Mouse (Mus musculus): ENCODE results near the gene Nhlh1.

DNA sequence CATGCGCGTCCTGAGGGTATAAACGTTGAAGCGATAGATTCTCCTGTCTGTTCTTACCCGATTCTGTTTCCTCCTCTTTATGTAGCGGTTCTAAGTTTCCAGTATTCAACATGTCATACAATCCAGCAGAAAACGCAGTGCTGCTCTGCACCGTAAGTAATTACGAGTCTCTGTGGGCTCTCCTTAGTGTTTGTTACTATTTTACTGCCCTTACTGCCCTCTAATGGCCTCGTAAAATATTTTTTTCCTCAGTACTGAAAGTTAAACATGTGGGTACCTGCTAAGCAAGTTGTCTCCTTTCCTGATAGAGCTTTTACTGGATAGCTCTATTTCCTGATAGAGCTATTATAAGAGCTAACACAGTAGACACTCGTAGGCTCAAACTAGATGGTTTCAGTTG is 47.7 kb upstream of the Nhlh1 start:
- TF ChIP-seq CTCF (IDR thresholded peaks at IDR 0.05; ENCODE audit: low read depth) (no peak), EP300 (IDR thresholded peaks at IDR 0.05; ENCODE audit: low read depth) (no peak)

All from liver, embryonic 14.5 days (tissue).